Comparison of ENCODE assay signal across 8 mouse cellular contexts in genomic region chr15:98990669-98991539, GRCm38 (mm10). TPM values are rescaled to one million over a fixed set of nuclear protein-coding genes. Genes with fewer than 3 reads are reported as not detected.
A peak's percentile ranks its signal among the peaks of the same experiment; 100 is the strongest.
DNase-seq lines count a peak whose midpoint lies in the region; ATAC-seq and TF ChIP-seq lines count a peak whose summit lies in the region.

No protein-coding gene starts in this region.

- H3K4me3 ChIP-seq in layer of hippocampus, adult 2 months, result peak overlapping the region; percentile 0; the same call in 1 of the 2 replicates
- H3K4me3 ChIP-seq in cortical plate, adult 2 months (ENCODE audit: insufficient read depth, low read length), result no peak overlapping the region
- peak overlapping the region; percentile 12 for H3K4me3 ChIP-seq in hindbrain, embryonic 16.5 days (ENCODE audit: low read length)

- H3K4me2 ChIP-seq in hindbrain, embryonic 16.5 days (ENCODE audit: low read length), result peak overlapping the region; percentile 73

- peak overlapping the region; percentile 72 for H3K9ac ChIP-seq in hindbrain, embryonic 16.5 days (ENCODE audit: low read depth, low read length)

- H3K27ac ChIP-seq in layer of hippocampus, adult 2 months, result peak overlapping the region; percentile 99
- peak overlapping the region; percentile 39 for H3K27ac ChIP-seq in cortical plate, adult 2 months (ENCODE audit: insufficient read depth, low read length)
- peak overlapping the region; percentile 98 for H3K27ac ChIP-seq in hindbrain, embryonic 16.5 days (ENCODE audit: low read depth, low read length)

- no peaks in the 10 kb centered on the region for H3K27me3 ChIP-seq in hindbrain, embryonic 16.5 days (replicated peaks; ENCODE audit: control insufficient read depth, insufficient read depth, low read length)

- no peak for ATAC-seq in hindbrain, embryonic 16.5 days

- DNase-seq in layer of hippocampus, adult 2 months (ENCODE audit: low spot score in 2 of 2), result no peak
- DNase-seq in layer of hippocampus, adult 8-10 months (ENCODE audit: low spot score in 2 of 2), result no peak
- peak; percentile 55 for DNase-seq in retina, postnatal 1 day
- DNase-seq in right cerebral cortex, postnatal 14 days, result no peak
- no peak for DNase-seq in left cerebral cortex, adult 9 months (ENCODE audit: low spot score in 2 of 2)
- DNase-seq in left cerebral cortex, adult 11 months (ENCODE audit: low spot score), result no peak

- no peaks in the 10 kb centered on the region for H3K9me3 ChIP-seq in hindbrain, embryonic 16.5 days (ENCODE audit: control insufficient read depth, low read length)

- H3K4me1 ChIP-seq in cortical plate, adult 2 months (ENCODE audit: control insufficient read depth, insufficient read depth, low read length), result peaks cover 5% of the 10 kb centered on the region; the same call in 1 of the 2 replicates
- H3K4me1 ChIP-seq in hindbrain, embryonic 16.5 days (ENCODE audit: control insufficient read depth, insufficient read depth, low read depth, low read length), result peaks cover 58% of the 10 kb centered on the region

- 8% methylated on average over 15 of the region's 15 CpGs for WGBS in hindbrain, embryonic 16.5 days

- TF ChIP-seq CTCF in layer of hippocampus, adult 2 months (conservative IDR thresholded peaks at IDR 0.05), result no peak
- no peak for TF ChIP-seq CTCF in cortical plate, adult 2 months (IDR thresholded peaks at IDR 0.05; ENCODE audit: extremely low read depth, insufficient read depth, low read length)

- H3K36me3 ChIP-seq in hindbrain, embryonic 16.5 days (ENCODE audit: control insufficient read depth, insufficient read depth, low read length), result no peaks in the 10 kb centered on the region

- TF ChIP-seq POLR2A in cortical plate, adult 2 months (IDR thresholded peaks at IDR 0.05; ENCODE audit: extremely low read depth, insufficient read depth, low read length), result no peak

RNA-seq across cellular contexts. Expression of gene Tuba1a, which starts 37.4 kb away (rescaled TPM):
- total RNA-seq in layer of hippocampus, adult 2 months (2021), result 100 to 1,000 TPM; 768 to 781 TPM
- total RNA-seq in layer of hippocampus, adult 8-10 months (2022), result 100 to 1,000 TPM; 800 to 882 (median 860) TPM
- 1,321 and 1,512 TPM in 2 replicates for polyA plus RNA-seq in cortical plate, adult 2 months (2012; rRNA removed)
- 15,480 and 15,543 TPM in 2 replicates for polyA plus RNA-seq in hindbrain, embryonic 16.5 days (2015; fragmentation: Nextera tagmentation; extraction: Ambion mirVana)

RNA-seq across cellular contexts. Expression of gene Gm49450, which starts 37.6 kb away (rescaled TPM):
- not detected for total RNA-seq in layer of hippocampus, adult 2 months (2021)
- total RNA-seq in layer of hippocampus, adult 8-10 months (2022), result not detected
- polyA plus RNA-seq in cortical plate, adult 2 months (2012; rRNA removed), result 0.35 and 0.55 TPM in 2 replicates
- polyA plus RNA-seq in hindbrain, embryonic 16.5 days (2015; fragmentation: Nextera tagmentation; extraction: Ambion mirVana), result not detected in 2 replicates

RNA-seq across cellular contexts. Expression of gene Tuba1c, which starts 38.8 kb away (rescaled TPM):
- 10 to 100 TPM; 49.6 to 51.1 TPM for total RNA-seq in layer of hippocampus, adult 2 months (2021)
- 10 to 100 TPM; 47.7 to 64.5 (median 52.7) TPM for total RNA-seq in layer of hippocampus, adult 8-10 months (2022)
- polyA plus RNA-seq in cortical plate, adult 2 months (2012; rRNA removed), result 5.5 and 7.1 TPM in 2 replicates
- polyA plus RNA-seq in hindbrain, embryonic 16.5 days (2015; fragmentation: Nextera tagmentation; extraction: Ambion mirVana), result 20.8 and 23.3 TPM in 2 replicates

RNA-seq across cellular contexts. Expression of gene Tuba1b, which starts 56.5 kb away (rescaled TPM):
- 100 to 1,000 TPM; 466 to 491 TPM for total RNA-seq in layer of hippocampus, adult 2 months (2021)
- 100 to 1,000 TPM; 488 to 526 (median 515) TPM for total RNA-seq in layer of hippocampus, adult 8-10 months (2022)
- 1,160 and 1,231 TPM in 2 replicates for polyA plus RNA-seq in cortical plate, adult 2 months (2012; rRNA removed)
- polyA plus RNA-seq in hindbrain, embryonic 16.5 days (2015; fragmentation: Nextera tagmentation; extraction: Ambion mirVana), result 1,672 and 1,683 TPM in 2 replicates

Comparison
In these comparisons a context has a peak if more than half of its experiments do, and no peak if none do; other contexts are left out.
1. H3K27ac ChIP-seq: peak in every context shown above with its lines; median percentile 99 in layer of hippocampus, adult 2 months; 98 in hindbrain, embryonic 16.5 days; 39 in cortical plate, adult 2 months.